Mouse (Mus musculus) lung, postnatal 14 days (tissue): ENCODE results near the gene Slc44a2.
"Not testable (repeated sequence)": the region's sequence is repeated elsewhere in the genome, so short reads cannot be mapped to it uniquely, and the experiment has no call there.

Source experiments
- DNase-seq: peaks from one replicate; pipeline ENCODE4 v3.0.0; 2021

The Slc44a2 gene

DNA sequence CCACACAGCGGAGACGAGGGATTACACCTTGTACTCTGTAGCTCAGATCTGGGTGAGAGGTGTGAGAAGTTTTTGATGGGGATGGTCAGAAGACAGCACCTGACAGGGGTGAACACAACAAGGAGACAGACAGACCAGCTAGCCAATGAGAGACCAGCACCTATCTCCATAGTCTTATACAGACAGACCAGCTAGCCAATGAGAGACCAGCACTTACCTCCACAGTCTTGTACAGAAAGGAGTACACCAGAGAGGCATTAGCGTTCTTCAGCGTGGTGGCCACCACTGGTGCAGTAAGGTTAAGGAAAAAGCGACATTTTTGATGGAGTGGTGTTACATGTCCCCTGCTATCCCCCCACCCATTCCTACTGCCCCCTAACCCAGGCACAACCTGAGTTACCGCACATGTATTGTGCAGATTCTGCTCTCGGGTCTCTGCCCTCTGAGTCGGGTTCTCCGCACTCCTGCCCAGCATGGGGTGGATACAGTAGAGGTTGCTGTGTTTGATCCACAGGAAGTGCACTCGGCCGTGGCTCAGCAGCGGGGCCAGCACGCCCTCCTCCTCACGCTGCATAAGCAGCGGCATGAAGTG lies 11.3 kb upstream of the Slc44a2 start:
- DNase-seq, result no peak

DNA sequence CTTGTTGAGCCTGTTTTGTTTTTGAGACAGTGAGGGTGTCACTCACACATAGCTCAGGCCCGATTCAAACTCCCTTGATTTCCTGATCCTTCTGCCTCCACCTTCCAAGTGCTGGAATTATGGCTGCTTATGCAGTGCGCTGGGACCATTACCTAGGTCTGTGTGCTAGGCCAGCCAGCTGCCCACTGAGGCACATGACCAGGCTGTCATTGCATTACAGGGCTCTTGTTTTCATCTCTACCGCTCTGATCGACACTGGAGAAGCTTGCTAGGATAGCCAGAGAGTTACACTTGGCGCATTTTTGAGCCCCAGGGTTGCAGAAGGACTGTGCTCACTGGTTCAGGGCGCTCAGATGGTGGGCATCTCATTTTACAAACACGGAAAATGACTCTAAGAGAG lies 8.8 kb upstream of the Slc44a2 start:
- no peak for DNase-seq

- peak; percentile 65 for DNase-seq
Measured at GRCm38 (mm10) chr9:21312134-21312533, 8.4 kb upstream of the Slc44a2 start, which contains the start of gene Ap1m2. Ap1m2 (minus strand) TSS chr9:21312337.

GRCm38 (mm10) chr9:21313394-21313793 lies 7.1 kb upstream of the Slc44a2 start:
- peak; percentile 95 for DNase-seq

DNA sequence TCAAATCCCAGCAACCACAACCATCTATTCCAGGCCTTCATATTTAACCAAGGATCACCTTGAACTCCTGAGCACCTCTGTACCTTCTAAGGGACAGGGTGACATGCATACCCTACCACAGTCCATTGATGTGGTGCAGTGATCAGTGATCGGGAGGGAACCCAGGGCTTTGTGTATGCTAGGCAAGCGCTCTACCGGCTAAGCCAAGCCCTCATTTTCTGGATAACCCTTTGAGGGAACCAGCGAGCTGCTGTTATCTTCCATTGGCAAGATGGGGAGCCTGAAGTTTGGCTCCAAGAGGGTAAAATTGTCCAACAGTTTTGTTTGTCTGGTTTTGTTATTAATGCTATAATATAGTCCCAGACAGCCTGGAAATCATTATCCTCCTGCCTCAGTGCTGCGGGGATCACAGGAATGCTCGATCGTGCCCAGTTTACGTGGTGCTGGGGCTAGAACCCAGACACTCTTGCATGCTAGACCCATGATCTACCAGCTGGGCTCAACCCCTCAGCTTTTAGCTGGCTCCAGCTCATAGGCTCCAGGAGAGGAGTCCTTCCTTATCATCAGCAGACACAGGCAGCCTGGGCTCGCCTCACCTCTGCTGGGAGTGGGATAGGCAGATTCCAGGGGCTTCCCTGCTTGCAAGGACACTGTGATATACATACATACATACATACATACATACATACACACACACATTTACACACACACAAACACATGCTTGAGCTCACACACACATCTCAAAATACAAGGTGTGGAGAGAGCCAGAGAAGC lies 5.9 kb upstream of the Slc44a2 start:
- no peak for DNase-seq

GRCm38 (mm10) chr9:21315421-21315820 lies 5.1 kb upstream of the Slc44a2 start:
- DNase-seq, result no peak

DNA sequence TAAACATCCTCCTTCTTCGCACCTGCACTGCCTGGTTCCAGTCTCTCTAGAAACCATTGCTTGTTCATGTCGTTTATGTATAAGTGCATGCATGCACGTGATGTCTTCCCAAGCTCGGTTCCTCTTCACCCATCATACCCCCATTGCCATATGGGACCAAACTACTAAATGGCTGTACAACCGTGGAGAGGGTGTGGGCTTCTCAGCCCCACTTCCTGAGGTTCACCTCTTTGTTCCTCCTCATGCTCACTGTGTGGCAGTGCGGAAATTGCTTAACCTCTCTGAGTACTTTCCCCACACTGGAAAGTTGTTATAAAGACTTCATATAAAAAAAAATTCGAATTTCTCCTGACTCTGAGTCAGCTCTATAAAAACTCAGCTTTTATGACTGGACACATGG lies 3.8 kb upstream of the Slc44a2 start:
- no peak for DNase-seq

GRCm38 (mm10) chr9:21318792-21319191 lies 1.7 kb upstream of the Slc44a2 start:
- no peak for DNase-seq

- no peak for DNase-seq
Measured at GRCm38 (mm10) chr9:21319503-21319902, 995 bp upstream of the Slc44a2 start.

DNA sequence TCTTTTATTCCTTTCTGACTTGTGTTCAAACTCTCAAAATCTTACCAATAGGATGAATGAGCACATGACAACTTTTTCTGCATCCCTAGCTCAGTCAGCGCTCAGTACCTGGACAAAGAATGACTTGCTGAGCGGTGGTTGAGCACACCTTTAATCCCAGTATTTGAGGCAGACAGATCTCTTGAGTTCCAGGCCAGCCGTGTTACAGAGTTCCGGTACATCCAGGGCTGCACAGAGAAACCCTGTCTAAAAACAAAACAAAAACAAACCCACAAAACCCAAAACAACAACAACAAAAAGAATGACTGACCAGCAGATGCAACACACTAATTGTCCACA lies 249 bp upstream of the Slc44a2 start:
- DNase-seq, result no peak

DNA sequence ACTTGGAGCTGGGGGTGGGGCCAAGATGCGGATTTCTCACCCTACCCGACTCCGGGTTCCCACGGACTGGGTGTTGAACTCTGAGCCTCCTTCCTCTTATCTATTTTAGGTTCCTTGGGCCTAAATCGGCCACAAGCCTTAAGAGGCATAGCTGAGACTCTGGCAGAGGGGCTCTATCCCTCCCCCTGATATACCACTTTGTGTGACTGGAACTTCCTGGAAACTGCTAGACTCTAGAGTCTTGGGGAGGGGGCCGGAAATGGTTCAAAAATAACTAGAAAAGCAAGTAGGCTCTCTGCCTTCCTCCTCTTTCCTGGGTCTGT lies 976 bp downstream of the Slc44a2 start:
- peak; percentile 55 for DNase-seq

GRCm38 (mm10) chr9:21322211-21322916 lies 1.9 kb downstream of the Slc44a2 start:
- no peak for DNase-seq

- DNase-seq, result not testable (repeated sequence)
Measured at GRCm38 (mm10) chr9:21322917-21323297, 2.4 kb downstream of the Slc44a2 start.

DNA sequence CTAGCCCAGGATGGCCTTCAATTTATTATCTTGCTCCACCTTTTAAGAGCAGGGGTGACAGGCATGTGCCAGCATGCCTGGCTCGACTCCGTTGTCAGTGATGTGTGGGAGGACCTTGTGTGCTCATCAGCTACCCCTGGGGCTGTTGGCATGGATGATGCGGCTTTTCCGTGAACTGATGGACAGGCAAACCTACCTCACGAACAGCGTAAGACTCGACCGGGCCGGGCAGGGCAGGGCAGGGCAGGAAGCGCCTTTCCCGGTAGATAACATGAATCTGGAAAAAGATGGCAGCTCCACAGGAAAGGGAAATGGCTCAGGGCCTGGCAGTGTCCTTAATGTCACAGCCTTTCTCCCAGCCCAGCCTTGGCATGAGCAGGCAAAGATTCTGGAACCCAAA lies 3.8 kb downstream of the Slc44a2 start:
- peak; percentile 55 for DNase-seq

DNA sequence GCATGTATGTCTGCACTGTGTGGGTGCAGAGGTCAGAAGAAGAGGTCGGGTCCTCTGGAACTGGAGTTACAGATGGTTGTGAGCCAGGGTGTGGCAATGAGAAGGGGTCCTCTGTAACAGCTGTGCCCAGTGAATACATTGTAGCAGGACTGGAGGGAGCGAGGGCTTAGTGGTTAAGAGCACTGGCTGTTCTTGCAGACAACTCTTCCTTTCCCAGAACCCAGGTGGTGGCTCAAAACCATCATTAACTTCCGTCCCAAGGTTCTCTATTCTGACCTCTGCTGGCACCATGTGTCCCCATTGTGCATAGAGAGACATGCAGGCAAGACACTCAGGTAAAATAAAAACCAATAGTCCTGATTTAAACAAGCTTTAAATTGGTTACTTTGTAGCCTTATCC lies 7.1 kb downstream of the Slc44a2 start:
- no peak for DNase-seq

DNA sequence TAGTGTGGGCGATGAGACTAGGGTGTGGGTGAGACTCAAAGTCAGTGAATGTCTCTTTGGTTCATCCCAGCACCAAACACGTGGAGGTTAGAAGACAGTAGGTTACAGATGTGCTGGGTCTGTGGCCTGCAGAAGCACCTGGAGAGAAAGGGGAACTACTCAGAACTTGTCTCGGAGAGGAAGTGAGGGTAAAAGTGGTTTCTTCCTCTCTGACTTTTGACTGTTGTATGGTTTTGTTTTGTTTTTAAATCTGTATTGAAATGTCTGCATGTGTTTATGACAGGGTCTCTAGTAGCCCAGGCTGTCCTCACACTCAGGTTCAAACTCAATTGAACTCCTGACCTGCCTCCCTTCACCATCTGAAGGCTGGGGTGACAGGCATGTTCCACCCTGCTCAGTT lies 7.5 kb downstream of the Slc44a2 start:
- DNase-seq, result no peak

DNA sequence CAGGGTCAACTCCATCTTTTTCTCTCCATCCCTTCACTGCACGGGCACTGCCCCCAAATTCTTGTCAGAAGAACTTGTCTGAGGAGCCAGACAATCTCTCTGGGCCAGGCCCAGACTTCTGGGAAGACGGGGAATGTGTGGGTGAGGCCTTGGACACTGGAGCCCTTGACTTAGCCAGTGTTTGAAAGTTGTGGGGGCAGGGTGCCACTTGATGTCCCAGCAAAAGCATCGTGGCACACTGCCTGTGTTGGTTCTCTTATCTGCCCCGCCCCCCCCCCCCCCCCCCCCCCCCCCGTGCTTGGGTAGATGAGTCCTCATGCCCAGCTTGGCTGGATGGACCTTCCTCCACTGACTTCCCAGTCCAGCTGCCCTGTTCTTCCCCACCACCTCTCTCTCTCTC lies 8.5 kb downstream of the Slc44a2 start:
- DNase-seq, result peak; percentile 74

DNA sequence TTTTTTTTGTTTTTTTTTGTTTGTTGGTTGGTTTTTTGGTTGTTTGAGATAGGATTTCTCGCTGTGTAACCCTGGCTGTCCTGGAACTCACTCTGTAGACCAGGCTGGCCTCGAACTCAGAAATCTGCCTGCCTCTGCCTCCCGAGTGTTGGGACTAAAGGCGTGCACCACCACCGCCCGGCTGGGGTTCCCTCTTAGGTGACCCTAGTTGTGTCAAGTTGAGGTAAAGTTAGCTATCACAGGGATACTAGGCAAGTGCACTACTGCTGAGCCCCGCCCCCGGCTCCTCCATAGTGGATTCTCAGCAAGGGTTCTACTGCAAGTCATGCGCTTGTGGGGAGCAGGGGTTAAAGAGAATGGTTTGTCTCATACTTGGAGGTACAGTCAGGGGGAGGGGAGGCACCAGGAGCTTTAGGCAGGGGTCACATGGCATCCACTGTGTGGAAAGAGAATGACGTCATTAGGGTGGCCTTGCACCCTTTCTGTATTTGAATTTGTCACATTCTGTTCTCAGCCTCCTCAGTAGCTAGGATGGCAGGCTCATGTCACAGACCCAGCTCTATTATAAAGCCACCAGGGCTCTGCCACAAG lies 9.3 kb downstream of the Slc44a2 start:
- no peak for DNase-seq

GRCm38 (mm10) chr9:21331365-21332140 lies 11.1 kb downstream of the Slc44a2 start:
- no peak for DNase-seq

DNA sequence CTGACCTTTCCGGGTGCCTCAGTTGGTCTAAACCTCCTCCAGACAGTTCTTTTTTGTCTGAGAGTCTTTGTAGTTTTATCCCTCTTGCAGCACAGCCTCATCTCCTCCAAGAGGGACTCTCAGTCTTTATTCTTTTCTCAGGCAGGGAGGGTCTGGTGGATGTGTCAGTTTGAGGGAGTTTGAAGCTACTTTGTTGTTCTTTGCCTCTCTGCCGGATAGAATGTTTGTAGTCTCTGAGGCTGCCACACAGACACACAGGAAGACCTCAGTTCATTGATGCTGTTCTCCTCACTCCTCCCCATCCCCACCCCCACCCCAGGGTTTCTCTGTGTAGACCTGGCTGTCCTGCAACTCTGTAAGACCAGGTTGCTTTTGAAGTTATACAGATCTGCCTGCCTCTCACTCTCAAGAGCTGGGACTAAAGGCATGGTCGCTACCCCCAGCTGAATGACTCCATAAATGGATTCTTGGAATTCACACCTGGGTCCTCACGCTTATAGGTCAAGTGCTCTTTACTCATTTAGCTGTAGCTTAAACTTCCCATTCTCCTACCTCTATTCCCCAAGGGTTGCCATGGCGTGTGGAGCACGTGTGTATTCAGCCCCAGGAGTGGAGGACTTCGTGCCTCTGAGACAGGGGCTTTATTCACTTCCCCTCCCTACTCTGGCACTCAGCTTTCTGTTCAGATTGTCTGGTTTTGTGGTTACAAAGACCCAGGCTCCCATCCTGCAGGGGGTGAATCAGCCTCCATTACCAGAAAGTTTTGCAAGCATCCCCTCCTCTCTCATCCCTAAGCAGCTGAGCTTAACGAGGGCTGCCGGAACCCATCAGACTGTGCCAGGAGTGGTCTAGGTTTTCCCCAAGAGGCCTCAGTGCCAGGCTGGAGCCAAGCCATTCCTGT lies 11.9 kb downstream of the Slc44a2 start:
- DNase-seq, result no peak

- DNase-seq, result no peak
Measured at GRCm38 (mm10) chr9:21333523-21333922, 13.0 kb downstream of the Slc44a2 start.

GRCm38 (mm10) chr9:21334747-21335146 lies 14.2 kb downstream of the Slc44a2 start:
- no peak for DNase-seq
